Mouse (Mus musculus) E14TG2a.4 (cell line): Measurements from ENCODE around the gene Zfand3.

Experiments
- CTCF ChIP-seq: conservative IDR thresholded peaks from 2 replicates; pipeline ENCODE4 v1.5.1; 2014; ENCODE audit warnings: low read length
- NANOG ChIP-seq: IDR thresholded peaks from 2 replicates; pipeline ENCODE4 v1.6.1; 2014; ENCODE audit warnings: borderline replicate concordance, low read length, mixed read lengths

DNA sequence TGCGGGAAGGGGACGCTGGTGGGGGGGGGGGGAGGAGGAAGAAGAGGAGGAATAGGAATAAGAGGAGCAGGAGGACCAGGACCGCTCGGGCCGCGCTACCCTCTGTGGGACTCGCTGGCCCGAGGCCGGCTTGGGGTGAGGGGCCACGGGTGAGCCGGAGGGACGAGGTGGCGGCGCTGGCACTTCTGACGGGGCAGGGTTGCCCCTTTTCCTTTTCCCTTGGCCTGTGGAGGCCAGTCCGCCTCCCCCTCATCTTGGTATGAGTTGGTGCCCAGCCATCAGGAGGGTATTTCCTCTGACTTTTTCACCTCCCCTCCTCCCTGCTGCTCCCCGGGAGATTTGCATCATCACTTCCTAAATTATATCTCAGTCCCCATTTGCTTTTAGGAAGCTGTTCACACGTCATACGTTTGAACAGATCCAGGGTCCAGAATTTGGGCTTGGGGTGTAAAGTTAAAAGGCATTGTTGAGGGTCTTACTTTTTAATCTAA lies 963 bp downstream of the Zfand3 start:
- TF ChIP-seq CTCF (no peak), NANOG (no peak)
